Mouse (Mus musculus) gastrocnemius, adult 8-10 months (tissue): Measurements from ENCODE around the gene Ntm. TPM values are rescaled to one million over a fixed set of nuclear protein-coding genes. Genes with fewer than 3 reads are reported as not detected.

Experiments
- DNase-seq, 2 experiments: peaks; one replicate each; pipeline ENCODE4 v3.0.0; 2022; ENCODE audit warnings: low spot score in 2 of 2
- total RNA-seq, 4 experiments: library from RNA; stranded (reverse); gene quantifications; 2 replicates each; pipeline ENCODE4 v1.2.4; 2022

The Ntm gene
- total RNA-seq, 4 experiments from 2014 or later: 0.46 to 0.92 (median 0.72) TPM

DNA sequence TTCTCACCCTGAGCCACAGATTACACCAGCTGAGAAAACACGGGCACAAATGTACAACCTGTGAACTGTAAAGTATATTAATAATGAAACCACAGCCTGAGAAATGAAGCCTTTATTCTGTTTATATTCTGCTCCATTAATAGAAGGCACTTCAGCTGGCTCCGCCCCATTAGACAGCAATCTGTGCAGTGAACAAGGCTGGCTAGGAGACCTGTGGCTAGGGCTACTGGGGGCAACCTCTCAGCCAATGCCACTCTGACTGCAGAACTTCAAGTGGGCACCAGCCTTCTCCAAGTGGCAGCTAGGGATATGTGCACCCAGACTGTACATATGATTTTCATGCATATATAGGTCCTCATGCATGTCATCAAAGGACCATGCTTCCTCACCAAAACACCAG, 887.7 kb downstream of the Ntm start:
- no peak for DNase-seq

DNA sequence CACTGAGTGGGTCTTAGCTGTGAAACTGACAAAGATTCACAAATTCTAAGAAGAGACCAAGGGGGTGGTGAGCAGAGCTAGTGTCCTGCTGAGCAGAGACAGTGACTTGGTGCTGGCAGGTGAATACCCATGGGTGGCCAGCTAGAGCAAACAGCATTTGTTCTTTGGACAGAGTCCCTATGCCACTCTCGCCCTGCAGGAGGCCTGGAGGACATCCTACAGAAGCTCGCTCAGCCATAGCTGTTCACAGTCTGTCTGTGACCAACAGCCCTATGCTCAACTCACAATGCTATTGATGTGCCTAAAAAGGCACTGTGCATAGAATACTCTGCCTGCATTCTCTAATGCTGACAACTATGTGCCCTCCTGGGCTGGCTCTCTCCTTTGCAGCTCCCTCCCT, 888.4 kb downstream of the Ntm start:
- DNase-seq: no peak

DNA sequence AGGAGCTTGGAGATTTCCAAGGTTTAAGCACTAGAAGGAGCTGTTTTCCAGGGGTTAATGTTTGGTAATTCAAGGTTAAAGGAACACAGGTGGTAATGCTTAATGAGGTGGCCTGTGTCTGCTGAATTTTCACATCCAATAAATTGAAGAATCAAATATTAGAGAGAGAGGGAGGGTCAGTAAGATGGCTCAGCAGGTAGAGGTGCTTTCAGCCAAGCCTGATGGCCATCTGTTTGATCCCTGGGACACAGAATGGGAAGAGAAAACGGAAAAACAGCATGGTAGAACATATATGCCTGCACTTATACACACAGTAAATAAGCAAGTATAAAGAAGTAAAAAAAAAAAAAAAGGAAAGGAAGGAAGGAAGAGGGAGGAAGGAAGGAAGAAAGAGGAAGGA, 890.9 kb downstream of the Ntm start:
- DNase-seq: no peak

GRCm38 (mm10) chr9:29067572-29067971, 895.4 kb downstream of the Ntm start:
- no peak for DNase-seq

DNA sequence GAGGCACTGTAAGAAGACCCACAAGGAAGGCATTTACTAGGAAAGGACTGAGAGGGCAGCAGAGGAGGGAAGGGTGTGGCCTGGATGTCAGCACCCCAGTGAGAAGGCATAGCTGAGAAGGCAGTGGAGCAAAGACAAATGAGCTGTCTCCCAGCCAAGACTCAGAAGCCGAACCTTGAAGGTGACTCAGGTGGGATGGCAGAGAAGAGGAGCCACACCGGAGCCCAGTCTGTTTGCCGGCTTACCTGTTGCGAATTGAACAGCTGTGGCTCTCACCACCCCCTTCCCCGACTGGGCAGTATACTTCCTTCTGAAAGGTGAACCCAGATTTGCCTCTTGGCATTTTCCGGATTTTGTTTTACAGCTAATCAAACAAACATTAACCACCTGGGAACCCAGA, 902.6 kb downstream of the Ntm start:
- no peak for DNase-seq

DNA sequence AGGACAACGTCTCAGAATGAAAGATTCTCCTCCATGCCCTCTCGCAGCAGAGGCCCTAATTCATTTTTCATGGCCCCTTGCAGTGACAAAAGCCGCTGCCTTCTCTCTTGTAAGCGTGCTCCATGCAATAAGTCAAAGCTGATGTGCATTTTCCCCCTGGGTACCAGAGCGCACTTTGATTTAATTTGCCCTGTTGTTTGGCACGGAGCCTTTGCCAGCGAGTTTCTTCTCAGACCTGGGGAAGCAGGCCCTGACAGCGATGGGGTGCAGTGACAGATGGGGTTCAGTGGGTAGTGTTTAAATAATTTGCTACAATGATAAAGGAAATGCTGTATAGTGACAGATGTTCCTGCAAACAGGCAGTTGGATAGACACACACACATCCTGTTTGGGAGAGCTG, 904.1 kb downstream of the Ntm start:
- DNase-seq: no peak

- DNase-seq: no peak
Observed at GRCm38 (mm10) chr9:29055637-29056036, 907.3 kb downstream of the Ntm start.

GRCm38 (mm10) chr9:29036466-29036865, 926.5 kb downstream of the Ntm start:
- no peak for DNase-seq

DNA sequence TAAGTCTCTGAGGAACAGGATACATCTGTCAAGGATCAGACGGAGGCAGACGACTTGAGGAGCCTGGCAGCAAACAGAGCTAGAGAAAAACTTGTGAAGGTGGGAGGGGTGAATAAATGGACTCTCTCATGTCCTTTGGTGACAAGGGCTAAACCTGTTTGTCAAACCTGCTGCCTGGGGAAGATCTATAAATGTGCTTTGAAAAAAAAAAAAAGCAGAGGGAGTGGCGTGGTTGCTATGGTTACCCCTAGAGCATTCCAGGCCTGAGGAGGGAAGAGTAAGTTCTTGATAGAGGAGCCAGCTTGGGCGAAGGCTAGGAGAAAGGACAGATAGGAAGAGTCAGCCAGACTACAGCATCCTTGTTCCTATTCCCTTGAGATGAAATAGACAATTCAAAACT, 926.9 kb downstream of the Ntm start:
- no peak for DNase-seq

- no peak for DNase-seq
Observed at GRCm38 (mm10) chr9:29026410-29026809, 936.5 kb downstream of the Ntm start.

GRCm38 (mm10) chr9:29025603-29026002, 937.3 kb downstream of the Ntm start:
- DNase-seq: no peak

- no peak for DNase-seq
Observed at GRCm38 (mm10) chr9:29025104-29025503, 937.8 kb downstream of the Ntm start.

- DNase-seq: no peak
Observed at GRCm38 (mm10) chr9:29016879-29017278, 946.1 kb downstream of the Ntm start.

GRCm38 (mm10) chr9:29013881-29014280, 949.1 kb downstream of the Ntm start:
- DNase-seq: no peak

GRCm38 (mm10) chr9:29012541-29012940, 950.4 kb downstream of the Ntm start:
- DNase-seq: no peak

DNA sequence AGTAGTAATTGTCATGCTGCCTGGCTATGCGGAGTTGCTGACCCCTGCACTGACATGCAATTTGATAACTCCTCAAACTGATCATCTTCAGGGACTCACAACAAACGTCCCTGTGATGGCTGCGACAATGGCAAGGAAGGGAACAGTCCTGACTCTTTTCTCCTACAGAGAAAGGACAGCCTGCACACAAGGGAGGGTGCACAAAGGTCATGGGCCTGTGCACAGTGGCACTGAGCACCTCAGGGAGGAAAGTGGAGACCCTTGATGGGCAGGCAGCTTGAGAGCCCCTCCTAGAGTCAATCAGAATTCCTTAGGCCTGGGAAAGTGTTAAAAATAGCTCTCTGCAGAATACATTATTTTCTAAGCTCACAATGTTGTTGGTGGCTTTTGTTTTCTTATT, 951.5 kb downstream of the Ntm start:
- no peak for DNase-seq

GRCm38 (mm10) chr9:29004534-29004933, 958.4 kb downstream of the Ntm start:
- no peak for DNase-seq

DNA sequence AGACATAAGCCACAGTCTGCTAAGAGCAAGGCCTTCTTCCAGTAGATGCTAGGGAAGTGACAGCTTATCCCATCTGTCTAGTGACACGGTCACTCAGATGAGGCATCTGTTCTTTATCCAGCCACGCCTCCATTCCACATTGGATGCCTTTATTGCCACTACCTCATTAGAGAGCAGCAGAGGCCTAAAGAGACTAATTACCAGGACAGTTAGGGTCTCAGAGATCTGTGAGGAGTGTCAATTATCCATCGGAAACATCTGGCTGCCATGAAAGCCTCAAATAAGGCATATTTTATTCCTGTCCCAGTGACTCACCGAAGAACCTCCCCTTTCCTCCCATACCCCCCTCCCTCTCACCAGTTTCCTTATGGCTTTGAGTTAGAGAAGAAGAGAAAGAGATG, 963.0 kb downstream of the Ntm start:
- DNase-seq: no peak

GRCm38 (mm10) chr9:28977275-28977674, 985.7 kb downstream of the Ntm start:
- DNase-seq: no peak

- DNase-seq: no peak
Observed at GRCm38 (mm10) chr9:28969455-28969854, 993.5 kb downstream of the Ntm start.
